Mouse (Mus musculus) colon, adult 2 months (tissue): Measurements from ENCODE around the gene Gm9945. TPM values are rescaled to one million over a fixed set of nuclear protein-coding genes. Genes with fewer than 3 reads are reported as not detected.

ENCODE experiments used
- polyA plus RNA-seq: library from polyadenylated mRNA; depleted of rRNA; stranded (reverse); fragments of >200 nt; gene quantifications from 2 replicates; pipeline ENCODE4 v1.2.3, GENCODE M21; 2012; rRNA removed

The Gm9945 gene
- not detected in 2 replicates for polyA plus RNA-seq

DNA sequence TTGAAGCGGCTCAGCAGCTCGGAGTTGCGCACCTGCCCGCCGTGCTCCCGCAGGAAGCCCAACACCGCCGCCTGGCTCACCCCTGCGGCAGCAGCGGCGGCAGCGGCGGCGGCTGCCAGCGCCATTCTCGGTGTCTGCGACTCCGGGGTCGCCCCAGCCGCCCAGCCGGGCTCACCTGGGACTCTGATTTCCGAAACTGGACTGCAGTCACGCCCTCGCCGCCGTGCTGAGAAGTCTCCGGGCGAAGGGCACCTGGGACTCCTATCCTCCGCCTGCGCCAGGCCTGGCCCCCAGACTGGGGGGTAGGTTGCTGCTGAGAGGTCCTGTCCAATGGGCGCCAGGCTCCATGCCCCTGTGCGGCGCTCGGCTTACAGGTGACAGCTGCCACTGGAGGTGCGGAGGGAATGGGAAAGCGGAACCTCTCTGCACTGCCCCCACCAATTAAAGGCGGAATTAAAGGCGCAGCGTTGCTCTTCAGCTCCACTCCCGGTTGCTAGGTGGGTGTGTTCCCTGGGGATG is at the start of gene Gm9945, which contains the start of gene Sowaha:
Gm9945 (plus strand) TSS at position 384 of the 519 bp plus-strand sequence.
Sowaha (minus strand) TSS at position 492 of the 519 bp plus-strand sequence.

DNA sequence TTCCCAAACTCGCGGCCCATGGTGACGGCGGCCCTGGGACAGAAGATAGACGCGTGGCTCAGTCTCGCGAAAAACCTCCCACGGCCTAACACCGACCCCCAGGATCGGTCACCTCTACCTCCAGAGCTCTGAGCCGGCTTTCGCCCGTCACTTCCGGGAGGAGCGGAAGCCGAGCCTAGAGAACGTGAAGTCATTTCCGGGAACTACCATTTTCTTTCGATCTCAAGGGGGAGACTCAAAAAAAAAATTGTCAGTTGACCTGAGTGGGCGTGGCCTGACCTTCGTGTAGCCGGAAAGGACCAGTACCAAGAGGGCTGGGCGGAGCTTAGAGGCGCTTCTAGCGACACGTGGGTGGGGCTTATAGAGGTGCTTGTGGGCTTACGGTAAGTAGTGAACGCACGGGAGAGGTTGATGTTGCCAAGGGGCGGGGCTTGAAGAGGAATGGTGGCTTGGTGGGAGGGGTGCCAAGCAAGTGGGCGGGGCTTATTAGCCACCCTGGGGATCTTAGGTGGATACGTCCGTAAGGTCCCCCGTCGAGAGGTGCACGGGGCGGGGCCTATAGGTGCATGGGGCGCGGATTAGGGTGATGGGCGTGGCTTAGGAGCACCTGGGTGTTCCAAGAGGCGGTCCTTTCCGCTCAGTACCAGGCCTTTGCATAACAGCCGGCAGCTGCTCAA is 49.2 kb upstream of the Gm9945 start, which contains the start of the genes Uqcrq and Gdf9:
Uqcrq (minus strand) TSS at position 162 of the 677 bp plus-strand sequence.
Gdf9 (plus strand) TSS at position 354 of the 677 bp plus-strand sequence.

DNA sequence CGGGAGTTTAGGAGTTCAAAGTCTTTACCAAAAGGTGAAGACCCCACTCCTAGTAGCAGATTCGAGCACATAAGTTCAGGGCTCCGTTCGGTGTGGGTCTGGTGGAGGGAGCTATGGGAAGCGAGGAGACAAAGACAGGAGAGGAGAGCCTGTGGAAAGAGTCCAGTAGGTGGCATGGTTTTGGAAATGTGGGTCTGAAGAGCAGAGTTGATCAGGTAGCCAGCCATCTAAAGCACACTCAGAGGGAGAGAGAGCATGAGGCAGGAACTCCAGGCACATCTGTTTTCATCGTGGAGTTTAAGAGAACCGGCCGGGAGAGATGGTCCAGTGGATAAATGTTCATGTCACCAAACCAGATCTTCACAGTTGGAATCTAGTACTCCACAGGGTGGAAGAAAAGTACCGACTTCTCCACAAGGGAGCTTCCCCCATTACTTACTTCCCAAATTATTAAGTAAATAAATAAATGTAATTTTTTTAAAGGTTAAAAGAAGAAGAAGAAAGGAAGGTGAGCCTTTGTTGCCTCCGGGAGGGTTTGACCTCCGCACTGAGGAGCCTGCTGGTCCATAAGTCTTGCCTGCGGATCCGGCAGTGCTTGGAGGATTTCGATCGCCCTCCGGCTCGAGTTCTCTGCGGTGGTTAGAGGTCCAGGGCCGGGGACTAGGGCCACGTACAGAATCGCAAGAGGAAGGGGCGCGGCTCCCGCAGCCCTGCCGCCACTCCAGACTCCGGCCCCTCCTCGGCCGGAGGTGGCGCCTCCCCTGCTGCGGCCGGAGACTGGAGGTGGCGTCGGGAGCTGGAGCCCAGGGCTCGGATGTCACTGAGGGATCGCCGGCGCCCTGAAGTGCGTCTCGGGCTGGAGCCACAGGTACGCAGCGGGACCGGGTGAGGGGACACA is 23.2 kb upstream of the Gm9945 start, which contains the start of the genes Gm10447 and Shroom1:
Gm10447 (minus strand) TSS at position 637 of the 898 bp plus-strand sequence.
Shroom1 (plus strand) TSS at position 732 of the 898 bp plus-strand sequence.

DNA sequence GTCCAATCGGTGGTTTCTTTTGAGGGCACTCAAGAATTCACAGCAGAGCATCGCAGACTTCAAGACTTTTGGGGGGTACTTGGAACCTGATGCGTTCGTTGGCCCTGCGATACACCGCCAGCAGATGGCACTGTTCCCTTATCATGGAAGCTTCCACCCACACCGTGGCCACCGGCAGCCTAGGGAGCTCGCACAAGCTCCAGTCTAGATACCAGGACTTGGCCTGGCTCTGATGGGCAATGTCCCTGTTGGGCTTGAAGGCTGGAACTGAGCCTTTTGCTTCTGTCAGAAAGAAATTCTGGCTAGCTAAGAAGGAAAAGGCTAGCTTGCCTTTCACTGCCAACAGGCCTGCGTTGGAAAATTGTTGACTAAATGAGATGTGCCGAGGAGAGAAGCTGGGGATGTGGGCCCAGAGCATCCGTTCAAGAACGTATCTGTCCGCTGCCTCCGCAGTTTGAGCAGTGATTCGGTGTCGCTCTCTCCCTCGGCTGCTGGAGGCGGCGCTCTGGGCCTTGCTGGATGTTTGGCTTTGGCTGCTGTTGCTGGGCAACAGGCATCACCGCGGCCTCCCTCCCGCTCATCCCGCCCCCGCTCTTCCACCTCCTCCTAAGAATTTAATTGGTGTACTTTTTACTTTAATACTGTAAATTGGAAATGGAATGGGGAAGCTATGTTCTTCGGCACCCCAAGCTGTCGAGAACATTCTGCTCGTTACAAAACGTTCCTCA is 9.8 kb upstream of the Gm9945 start, which contains the start of gene Gm9837:
Gm9837 (minus strand) TSS at position 512 of the 728 bp plus-strand sequence.

DNA sequence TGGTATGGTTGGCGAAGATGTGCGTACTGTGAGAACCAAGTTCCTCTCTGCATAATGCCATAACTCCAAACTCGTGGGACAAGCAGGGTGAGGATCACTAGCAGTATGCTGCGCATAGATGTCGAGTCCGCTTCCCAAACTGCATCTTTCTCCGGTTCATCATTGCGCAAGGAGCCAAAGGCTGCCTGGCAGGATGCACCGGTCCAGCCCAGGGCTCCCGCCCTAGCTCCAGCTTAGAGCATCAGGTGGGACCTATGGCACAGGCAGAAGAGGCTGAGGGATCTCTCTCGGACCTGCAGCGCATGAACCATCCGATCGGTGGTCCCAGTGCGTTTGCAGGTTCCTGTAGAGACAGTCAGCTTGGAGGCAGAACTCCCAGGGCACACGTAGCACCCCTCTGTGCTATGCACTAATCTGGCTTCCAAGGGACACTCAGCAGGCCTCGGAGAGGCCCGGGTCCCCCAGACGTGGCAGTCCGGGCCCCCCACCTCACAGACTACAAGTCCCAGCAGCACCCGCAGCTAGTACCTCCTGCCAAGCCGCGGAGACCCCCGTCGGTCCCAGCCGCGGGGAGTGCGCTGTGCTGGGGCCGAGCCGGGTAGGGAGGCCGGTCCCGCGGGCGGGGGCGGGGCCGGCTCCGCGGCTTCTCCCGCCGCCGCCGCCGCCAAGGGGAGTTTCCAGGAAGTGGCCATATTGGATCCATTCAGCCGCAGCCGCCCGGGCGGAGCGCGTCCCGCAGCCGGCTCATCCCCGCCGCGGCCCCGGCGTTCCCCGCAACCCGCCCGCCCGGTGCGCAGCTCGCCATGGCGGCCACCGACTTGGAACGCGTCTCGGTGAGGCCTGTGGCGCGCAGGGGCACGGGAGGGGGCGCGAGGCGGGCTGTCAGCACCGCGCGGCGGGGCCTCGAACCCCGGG is 39.5 kb downstream of the Gm9945 start, which contains the start of gene Sept8:
Sept8 (plus strand) TSS at position 51 of the 915 bp plus-strand sequence.

Other genes with a start within 250 kb of the Gm9945 start
- gene Hspa4, start 179.7 kb upstream of the Gm9945 start, polyA plus RNA-seq: 23.3 and 28.7 TPM in 2 replicates
- 2.2 and 2.7 TPM in 2 replicates for gene Zcchc10, start 155.5 kb upstream of the Gm9945 start, polyA plus RNA-seq
- 8.9 and 9.2 TPM in 2 replicates for gene Aff4, start 129.3 kb upstream of the Gm9945 start, polyA plus RNA-seq
- gene Leap2, start 57.0 kb upstream of the Gm9945 start, polyA plus RNA-seq: not detected in 2 replicates
- gene Uqcrq, start 49.3 kb upstream of the Gm9945 start, polyA plus RNA-seq: 626 and 825 TPM in 2 replicates
- 0.29 and 0.31 TPM in 2 replicates for gene Gdf9, start 49.1 kb upstream of the Gm9945 start, polyA plus RNA-seq
- gene Gm10447, start 23.1 kb upstream of the Gm9945 start, polyA plus RNA-seq: 0.06 and 0.22 TPM in 2 replicates
- gene Shroom1, start 23.0 kb upstream of the Gm9945 start, polyA plus RNA-seq: 1.8 and 2.1 TPM in 2 replicates
- gene Gm9837, start 9.7 kb upstream of the Gm9945 start, polyA plus RNA-seq: not detected in 2 replicates
- gene Sowaha, start 108 bp downstream of the Gm9945 start, polyA plus RNA-seq: 2.0 and 2.2 TPM in 2 replicates
- gene Sept8, start 39.1 kb downstream of the Gm9945 start, polyA plus RNA-seq: 23.9 and 26.4 TPM in 2 replicates
- gene Kif3a, start 87.2 kb downstream of the Gm9945 start, polyA plus RNA-seq: 1.8 and 2.5 TPM in 2 replicates
- not detected in 2 replicates for gene Il4, start 138.5 kb downstream of the Gm9945 start, polyA plus RNA-seq
- not detected in 2 replicates for gene Il13, start 154.5 kb downstream of the Gm9945 start, polyA plus RNA-seq
- 3.4 and 3.9 TPM in 2 replicates for gene Rad50, start 227.2 kb downstream of the Gm9945 start, polyA plus RNA-seq
- gene Il5, start 240.6 kb downstream of the Gm9945 start, polyA plus RNA-seq: not detected in 2 replicates